Mouse (Mus musculus): ENCODE results near the gene Necab3. TPM values are rescaled to one million over a fixed set of nuclear protein-coding genes. Genes with fewer than 3 reads are reported as not detected.
A peak's percentile ranks its signal among the peaks of the same experiment; 100 is the strongest.

Necab3 gene
- polyA plus RNA-seq, 1 experiment from 2014 or later, result 12.5 TPM

DNA sequence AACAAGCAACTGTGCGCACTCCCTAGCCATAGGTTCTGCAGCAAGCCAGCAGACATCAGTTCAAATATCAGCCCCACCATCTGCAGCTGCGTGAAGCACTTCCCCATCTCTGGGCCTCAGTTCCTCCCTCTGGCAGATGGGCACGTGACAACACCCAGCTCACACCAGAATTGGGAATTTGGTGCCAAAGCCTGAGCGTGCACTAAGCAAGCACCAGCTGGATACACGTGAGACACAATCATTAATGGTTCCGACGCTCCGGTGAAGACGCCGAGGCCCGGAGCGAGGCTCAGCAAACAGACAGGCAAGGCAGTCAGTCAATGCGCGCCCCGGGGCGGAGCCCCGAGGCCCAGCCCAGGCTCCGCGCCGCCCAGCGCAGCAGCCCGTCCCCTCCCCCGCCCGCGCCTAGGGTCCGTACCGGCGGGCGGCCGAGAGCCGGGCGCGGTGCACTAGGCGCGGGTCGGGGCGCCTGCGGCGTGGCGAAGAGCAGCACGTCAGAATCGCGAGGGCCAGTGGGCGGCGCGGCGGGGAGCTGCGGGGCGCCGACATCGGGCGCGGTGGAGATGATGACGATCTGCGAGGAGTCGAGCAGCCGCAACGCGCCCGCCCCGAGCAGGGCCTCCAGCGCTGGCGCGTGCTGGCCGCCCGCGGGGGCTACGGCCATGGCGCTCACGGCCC is 10.5 kb upstream of the Necab3 start:
- DNase-seq (ENCODE audit: low spot score) (peak; percentile 78), ATAC-seq (ENCODE audit: low FRiP score) (peak; percentile 77)
- Histone ChIP-seq H3K4me2 (replicated peaks; ENCODE audit: low read depth, low read length) (peak overlapping the region; percentile 70), H3K9me3 (ENCODE audit: control insufficient read depth, low read length) (no peaks in the 10 kb centered on the region), H3K4me1 (replicated peaks; ENCODE audit: control insufficient read depth, insufficient read depth, low read length) (peaks cover 12% of the 10 kb centered on the region), H3K27me3 (ENCODE audit: control insufficient read depth, insufficient read depth, low read length) (no peaks in the 10 kb centered on the region), H3K4me3 (ENCODE audit: low read depth, low read length) (peak overlapping the region; percentile 86), H3K36me3 (ENCODE audit: control insufficient read depth, insufficient read depth, low read length) (no peaks in the 10 kb centered on the region), H3K9ac (ENCODE audit: low read depth, low read length) (peak overlapping the region; percentile 84), H3K27ac (ENCODE audit: low read depth, low read length) (peak overlapping the region; percentile 88)
- 0% methylated on average over 54 of the region's 70 CpGs for WGBS

DNA sequence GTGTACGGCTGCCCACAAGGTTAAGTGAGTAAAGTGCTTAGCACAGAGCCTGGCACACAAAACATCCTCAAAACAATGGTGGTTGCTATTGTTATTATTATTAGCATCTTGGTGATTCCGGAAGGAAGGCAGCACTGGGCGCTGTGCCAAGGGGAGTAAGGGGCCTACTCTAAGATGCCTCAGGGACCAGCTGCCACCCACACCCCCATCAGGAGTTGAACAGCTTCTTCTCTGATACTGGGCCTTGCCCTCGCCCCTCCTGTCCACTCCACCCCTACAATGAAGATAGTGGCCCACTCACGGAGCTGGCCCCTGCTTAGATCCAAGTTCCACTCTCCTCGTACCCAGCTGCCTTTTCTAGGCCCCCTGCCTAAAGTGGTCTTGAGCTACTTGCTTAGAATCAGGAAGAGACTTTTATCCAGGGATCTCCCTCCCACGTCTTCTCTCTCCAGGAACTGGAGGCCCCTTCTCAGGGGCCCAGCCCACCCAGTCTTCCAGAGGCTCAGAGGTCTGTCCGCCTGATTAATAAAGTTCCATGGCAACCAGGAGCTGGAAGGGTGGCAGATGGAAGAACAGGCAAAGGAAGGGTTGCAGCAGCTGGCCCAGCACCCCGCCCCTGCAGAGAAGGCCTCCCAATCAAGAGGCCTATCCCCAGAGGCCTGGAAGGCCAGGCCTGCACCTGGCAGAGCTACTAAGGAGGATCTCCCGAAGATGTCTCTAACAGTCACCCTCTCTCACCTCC is 9.8 kb upstream of the Necab3 start:
- DNase-seq (ENCODE audit: low spot score) (peak; percentile 67), ATAC-seq (ENCODE audit: low FRiP score) (peak; percentile 44)
- peak overlapping the region; percentile 86 for H3K4me3 ChIP-seq (ENCODE audit: low read depth, low read length)
- peak overlapping the region; percentile 84 for H3K9ac ChIP-seq (ENCODE audit: low read depth, low read length)
- H3K27ac ChIP-seq (ENCODE audit: low read depth, low read length), result peak overlapping the region; percentile 88
- H3K27me3 ChIP-seq (ENCODE audit: control insufficient read depth, insufficient read depth, low read length), result no peaks in the 10 kb centered on the region
- peaks cover 12% of the 10 kb centered on the region for H3K4me1 ChIP-seq (replicated peaks; ENCODE audit: control insufficient read depth, insufficient read depth, low read length)
- no peaks in the 10 kb centered on the region for H3K9me3 ChIP-seq (ENCODE audit: control insufficient read depth, low read length)
- H3K4me2 ChIP-seq (replicated peaks; ENCODE audit: low read depth, low read length), result peak overlapping the region; percentile 70
- 7% methylated on average over 10 of the region's 10 CpGs for WGBS
- no peaks in the 10 kb centered on the region for H3K36me3 ChIP-seq (ENCODE audit: control insufficient read depth, insufficient read depth, low read length)

DNA sequence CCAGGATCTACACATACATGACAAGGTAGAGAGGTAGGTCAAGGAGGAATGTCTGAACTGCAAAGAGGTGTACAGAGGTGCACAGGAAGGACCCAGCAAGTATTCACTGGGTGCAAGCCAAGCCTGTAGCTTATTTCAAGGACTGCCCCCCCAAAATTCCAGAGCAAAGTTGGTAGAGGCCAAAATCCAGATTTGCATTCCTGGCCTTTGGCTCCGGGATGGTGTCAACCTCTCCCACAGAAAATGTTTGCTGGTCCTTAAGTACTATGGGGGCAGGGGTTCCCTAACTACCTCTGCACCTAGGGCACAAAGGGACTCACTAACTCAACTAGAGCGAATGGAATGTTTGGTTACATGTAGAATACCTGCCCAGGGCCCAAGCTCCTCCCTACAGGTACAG is 9.1 kb upstream of the Necab3 start:
- Histone ChIP-seq H3K4me3 (ENCODE audit: low read depth, low read length) (peak overlapping the region; percentile 86), H3K27ac (ENCODE audit: low read depth, low read length) (peak overlapping the region; percentile 88), H3K27me3 (ENCODE audit: control insufficient read depth, insufficient read depth, low read length) (no peaks in the 10 kb centered on the region), H3K4me1 (replicated peaks; ENCODE audit: control insufficient read depth, insufficient read depth, low read length) (peaks cover 12% of the 10 kb centered on the region), H3K9me3 (ENCODE audit: control insufficient read depth, low read length) (no peaks in the 10 kb centered on the region), H3K36me3 (ENCODE audit: control insufficient read depth, insufficient read depth, low read length) (0 out of 2 replicates have a peak, but pooled peaks cover 1% of the 10 kb centered on the region), H3K4me2 (replicated peaks; ENCODE audit: low read depth, low read length) (peak overlapping the region; percentile 70), H3K9ac (ENCODE audit: low read depth, low read length) (peak overlapping the region; percentile 84)
- ATAC-seq (ENCODE audit: low FRiP score) (no peak), DNase-seq (ENCODE audit: low spot score) (no peak)
- WGBS, result 79% methylated on average over 2 of the region's 2 CpGs

DNA sequence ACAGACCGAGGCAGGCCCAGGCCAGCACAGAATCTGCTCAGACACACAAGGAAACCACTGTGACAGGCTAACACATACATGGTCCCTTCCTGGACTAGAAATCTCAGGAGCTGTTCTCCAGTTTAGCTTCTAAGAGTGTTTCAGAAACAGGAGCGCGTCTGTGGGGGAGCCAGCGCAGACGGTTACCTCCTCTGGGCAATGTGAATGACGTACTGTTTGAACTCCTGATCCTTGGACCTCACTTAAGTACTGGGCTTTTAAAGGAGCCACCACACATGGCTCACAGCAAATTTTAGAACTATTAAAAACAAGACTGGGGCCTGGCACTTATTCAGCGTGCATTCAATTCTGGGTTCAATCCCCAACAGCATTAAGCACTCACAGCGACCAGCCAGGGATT is 8.0 kb upstream of the Necab3 start:
- no peak for DNase-seq (ENCODE audit: low spot score)
- WGBS, result 58% methylated on average over 8 of the region's 8 CpGs
- no peak overlapping the region for H3K9ac ChIP-seq (ENCODE audit: low read depth, low read length)

DNA sequence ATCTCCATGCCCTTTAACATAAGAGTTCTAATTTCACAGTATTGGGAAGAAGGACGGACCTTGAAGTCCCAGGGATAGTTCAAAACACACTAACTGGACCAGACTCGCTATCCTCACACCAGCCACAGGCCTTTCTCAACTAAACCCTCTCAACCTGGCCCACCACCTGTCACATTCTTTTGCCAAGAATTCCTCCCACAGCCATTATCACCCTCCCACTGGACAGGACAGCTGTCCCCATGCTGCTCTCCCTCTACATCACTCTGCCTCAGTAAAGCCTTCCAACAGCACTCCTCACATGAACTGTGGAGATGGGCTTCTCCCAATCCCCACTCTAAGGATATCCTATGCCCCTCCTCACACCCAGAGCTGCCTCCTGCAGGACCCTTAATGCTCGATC is 6.9 kb upstream of the Necab3 start:
- Histone ChIP-seq H3K36me3 (ENCODE audit: control insufficient read depth, insufficient read depth, low read length) (0 out of 2 replicates have a peak, but pooled peaks cover 2% of the 10 kb centered on the region), H3K4me3 (ENCODE audit: low read depth, low read length) (no peak overlapping the region), H3K27ac (ENCODE audit: low read depth, low read length) (no peak overlapping the region; the same call in 1 of the 2 replicates), H3K9ac (ENCODE audit: low read depth, low read length) (no peak overlapping the region), H3K27me3 (ENCODE audit: control insufficient read depth, insufficient read depth, low read length) (no peaks in the 10 kb centered on the region), H3K4me1 (replicated peaks; ENCODE audit: control insufficient read depth, insufficient read depth, low read length) (peaks cover 12% of the 10 kb centered on the region), H3K4me2 (replicated peaks; ENCODE audit: low read depth, low read length) (no peak overlapping the region), H3K9me3 (ENCODE audit: control insufficient read depth, low read length) (no peaks in the 10 kb centered on the region)
- ATAC-seq (ENCODE audit: low FRiP score) (no peak), DNase-seq (ENCODE audit: low spot score) (no peak)
- 80% methylated on average over 3 of the region's 3 CpGs for WGBS

More for the DNA sequence above, 8.0 kb upstream of the Necab3 start:
- H3K27ac ChIP-seq (ENCODE audit: low read depth, low read length), result no peak overlapping the region
- H3K36me3 ChIP-seq (ENCODE audit: control insufficient read depth, insufficient read depth, low read length), result 0 out of 2 replicates have a peak, but pooled peaks cover 2% of the 10 kb centered on the region
- H3K4me2 ChIP-seq (replicated peaks; ENCODE audit: low read depth, low read length), result peak overlapping the region; percentile 9
- peaks cover 12% of the 10 kb centered on the region for H3K4me1 ChIP-seq (replicated peaks; ENCODE audit: control insufficient read depth, insufficient read depth, low read length)
- no peak for ATAC-seq (ENCODE audit: low FRiP score)
- no peaks in the 10 kb centered on the region for H3K27me3 ChIP-seq (ENCODE audit: control insufficient read depth, insufficient read depth, low read length)
- no peak overlapping the region for H3K4me3 ChIP-seq (ENCODE audit: low read depth, low read length)
- H3K9me3 ChIP-seq (ENCODE audit: control insufficient read depth, low read length), result no peaks in the 10 kb centered on the region

DNA sequence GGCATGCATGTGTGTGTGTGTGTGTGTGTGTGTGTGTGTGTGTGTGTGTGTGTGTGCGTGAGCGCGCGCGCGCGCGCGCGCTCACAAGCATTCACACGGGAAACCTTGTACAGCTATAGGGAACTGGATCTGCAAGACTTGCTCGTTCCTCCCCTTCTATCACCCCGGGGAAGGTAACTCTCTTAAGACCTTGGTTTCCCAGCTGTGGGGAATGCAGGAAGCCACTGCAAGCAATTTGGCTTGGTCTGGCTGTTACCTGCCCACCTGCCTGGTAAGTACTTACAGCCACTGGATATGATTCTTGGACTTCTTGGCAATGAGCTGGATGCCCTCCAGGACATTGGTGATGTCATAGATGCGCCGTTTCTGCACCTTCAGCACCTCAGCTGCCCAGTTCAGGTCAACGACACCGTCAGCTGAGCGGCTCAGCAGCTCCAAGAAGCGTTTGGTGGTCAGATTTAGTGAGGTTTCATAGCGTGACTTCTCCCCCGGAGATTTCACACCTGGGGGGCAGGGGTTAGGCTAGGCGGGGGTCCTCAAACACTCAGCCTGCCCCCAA is 5.0 kb upstream of the Necab3 start:
- ATAC-seq (ENCODE audit: low FRiP score) (no peak), DNase-seq (ENCODE audit: low spot score) (no peak)
- no peak overlapping the region for H3K27ac ChIP-seq (ENCODE audit: low read depth, low read length)
- H3K4me3 ChIP-seq (ENCODE audit: low read depth, low read length), result no peak overlapping the region
- 92% methylated on average over 22 of the region's 22 CpGs for whole genome bisulfite sequencing
- 0 out of 2 replicates have a peak, but pooled peaks cover 2% of the 10 kb centered on the region for H3K36me3 ChIP-seq (ENCODE audit: control insufficient read depth, insufficient read depth, low read length)
- H3K27me3 ChIP-seq (ENCODE audit: control insufficient read depth, insufficient read depth, low read length), result no peaks in the 10 kb centered on the region
- no peak overlapping the region for H3K4me2 ChIP-seq (replicated peaks; ENCODE audit: low read depth, low read length)
- H3K9ac ChIP-seq (ENCODE audit: low read depth, low read length), result no peak overlapping the region
- no peaks in the 10 kb centered on the region for H3K9me3 ChIP-seq (ENCODE audit: control insufficient read depth, low read length)
- peaks cover 12% of the 10 kb centered on the region for H3K4me1 ChIP-seq (replicated peaks; ENCODE audit: control insufficient read depth, insufficient read depth, low read length)

DNA sequence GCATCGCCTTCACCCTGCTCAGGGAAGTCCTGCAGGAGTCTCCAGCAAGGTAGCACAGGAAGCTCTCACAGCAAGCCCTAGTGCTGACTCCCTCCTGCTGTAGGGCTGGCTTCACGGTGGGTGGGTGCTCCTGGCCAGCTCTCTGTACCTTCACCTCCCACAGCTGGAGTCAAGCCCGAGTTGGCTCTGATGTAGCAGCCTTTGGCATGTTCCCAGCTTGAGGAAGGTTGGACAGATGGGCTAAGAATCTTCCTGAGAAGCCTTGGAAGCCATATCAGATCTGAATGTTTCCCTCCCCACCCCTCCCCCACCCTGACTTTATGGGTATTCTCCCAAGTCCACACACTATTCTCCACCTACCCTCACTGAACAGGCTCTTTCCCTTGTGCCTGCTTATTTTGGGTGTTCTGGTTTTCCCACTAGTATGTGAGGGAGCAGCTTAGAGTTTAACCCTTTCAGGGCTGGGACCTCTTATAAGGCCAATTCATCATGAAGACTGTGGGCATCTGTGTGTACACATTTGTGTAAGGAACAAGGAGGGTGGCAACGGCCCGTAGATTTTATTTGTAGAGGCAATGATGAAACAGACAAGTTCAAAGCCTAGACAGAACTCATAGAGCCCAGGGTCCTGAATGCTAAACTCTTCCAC is 1.4 kb downstream of the Necab3 start:
- peaks cover 1% of the 10 kb centered on the region; the same call in 1 of the 2 replicates for H3K27me3 ChIP-seq (ENCODE audit: control insufficient read depth, insufficient read depth, low read length)
- WGBS, result 53% methylated on average over 5 of the region's 5 CpGs
- no peak for ATAC-seq (ENCODE audit: low FRiP score)
- H3K9me3 ChIP-seq (ENCODE audit: control insufficient read depth, low read length), result no peaks in the 10 kb centered on the region
- no peak overlapping the region for H3K4me2 ChIP-seq (replicated peaks; ENCODE audit: low read depth, low read length)
- no peak overlapping the region for H3K4me3 ChIP-seq (ENCODE audit: low read depth, low read length)
- no peak overlapping the region for H3K9ac ChIP-seq (ENCODE audit: low read depth, low read length)
- DNase-seq (ENCODE audit: low spot score), result peak; percentile 30
- no peak overlapping the region for H3K27ac ChIP-seq (ENCODE audit: low read depth, low read length)
- no peaks in the 10 kb centered on the region for H3K36me3 ChIP-seq (ENCODE audit: control insufficient read depth, insufficient read depth, low read length)
- H3K4me1 ChIP-seq (replicated peaks; ENCODE audit: control insufficient read depth, insufficient read depth, low read length), result peaks cover 7% of the 10 kb centered on the region; the same call in 1 of the 2 replicates

- no peak for ATAC-seq (ENCODE audit: low FRiP score)
- H3K36me3 ChIP-seq (ENCODE audit: control insufficient read depth, insufficient read depth, low read length), result no peaks in the 10 kb centered on the region
- WGBS, result 80% methylated on average over 6 of the region's 6 CpGs
- H3K9me3 ChIP-seq (ENCODE audit: control insufficient read depth, low read length), result no peaks in the 10 kb centered on the region
- no peak overlapping the region for H3K4me3 ChIP-seq (ENCODE audit: low read depth, low read length)
- H3K27ac ChIP-seq (ENCODE audit: low read depth, low read length), result no peak overlapping the region
- no peak overlapping the region for H3K4me2 ChIP-seq (replicated peaks; ENCODE audit: low read depth, low read length)
- H3K4me1 ChIP-seq (replicated peaks; ENCODE audit: control insufficient read depth, insufficient read depth, low read length), result peaks cover 12% of the 10 kb centered on the region; the same call in 1 of the 2 replicates
- no peak for DNase-seq (ENCODE audit: low spot score)
- peaks cover 12% of the 10 kb centered on the region; the same call in 1 of the 2 replicates for H3K27me3 ChIP-seq (ENCODE audit: control insufficient read depth, insufficient read depth, low read length)
- H3K9ac ChIP-seq (ENCODE audit: low read depth, low read length), result no peak overlapping the region
These were observed 3.5 kb downstream of the Necab3 start for GRCm38 (mm10) chr2:154555235-154555634.
